Mouse (Mus musculus): ENCODE measurements at regions not wholly inside any gene's neighbourhood (a gene's known extent, or its start where the extent isn't known, plus 50 kb on each side); places are given as distances from the start of the nearest gene placed in this dataset.

GRCm38 (mm10) chr2:134730547-134730946, 55.3 kb upstream of the Plcb1 start:
- DNase-seq, result no peak

- DNase-seq, result no peak
Measured at GRCm38 (mm10) chr2:134726713-134727112, 59.2 kb upstream of the Plcb1 start.

GRCm38 (mm10) chr2:134724071-134724470, 61.8 kb upstream of the Plcb1 start:
- peak; percentile 16 to 34 for DNase-seq

- no peak for DNase-seq
Measured at GRCm38 (mm10) chr2:134717815-134718362, 68.0 kb upstream of the Plcb1 start.

- no peak for DNase-seq
Measured at GRCm38 (mm10) chr2:134716531-134716930, 69.3 kb upstream of the Plcb1 start.

- DNase-seq, result no peak
Measured at GRCm38 (mm10) chr2:134714001-134714400, 70.1 kb upstream of the Tmx4 start.

- DNase-seq, result no peak
Measured at GRCm38 (mm10) chr2:134708754-134709153, 64.8 kb upstream of the Tmx4 start.

GRCm38 (mm10) chr2:134703067-134703466, 59.1 kb upstream of the Tmx4 start:
- no peak for DNase-seq

- DNase-seq, result no peak
Measured at GRCm38 (mm10) chr2:134697424-134697823, 53.5 kb upstream of the Tmx4 start.

GRCm38 (mm10) chr2:134696394-134696793, 52.4 kb upstream of the Tmx4 start:
- no peak for DNase-seq

All from layer of hippocampus, postnatal 36 days (tissue).